Mouse (Mus musculus) neural tube, embryonic 10.5 days (tissue): Measurements from ENCODE around the gene Carns1.
A peak's percentile ranks its signal among the peaks of the same experiment; 100 is the strongest.

Source experiments
- DNase-seq: peaks from one replicate; pipeline ENCODE4 v3.0.0-alpha.2; 2017; ENCODE audit warnings: low spot score; ENCODE audit errors: extremely low spot score

The Carns1 gene

DNA sequence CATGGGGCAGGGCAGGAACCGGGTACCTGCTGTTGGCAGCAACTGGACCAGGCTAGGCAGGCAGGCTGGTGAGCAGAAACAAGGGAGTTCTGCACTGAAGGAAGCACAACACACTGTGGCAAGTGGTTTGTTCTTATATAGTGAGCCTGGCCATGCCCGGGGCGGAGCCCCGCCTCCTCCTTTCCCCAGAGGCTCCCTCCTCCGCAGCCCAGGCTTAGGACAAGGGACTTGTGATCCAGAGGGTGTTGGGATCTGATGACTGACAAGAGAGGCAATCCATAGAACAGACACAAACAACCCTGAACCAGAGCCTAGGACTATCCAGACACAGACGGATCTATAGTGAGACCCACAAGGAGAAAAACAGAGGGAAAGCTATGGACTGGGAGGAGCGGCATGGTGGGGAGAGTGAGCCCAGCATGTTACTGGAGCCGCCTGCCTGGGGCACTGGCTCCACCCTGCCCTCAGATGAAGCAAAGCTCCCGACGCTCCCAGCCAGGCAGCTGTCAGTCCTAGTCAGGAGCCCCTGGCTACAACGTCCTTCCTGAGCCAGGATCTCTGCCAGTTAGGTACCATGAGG, at the start of gene Carns1:
Gene Carns1 (minus strand): TSS at position 112 of the 580 bp plus-strand sequence.
- no peak for DNase-seq

GRCm38 (mm10) chr19:4222165-4222564, 46.9 kb upstream of the Carns1 start:
- DNase-seq: no peak

- no peak for DNase-seq
These were observed 45.9 kb upstream of the Carns1 start for GRCm38 (mm10) chr19:4220957-4221743.

- DNase-seq: no peak
These were observed 45.1 kb upstream of the Carns1 start for GRCm38 (mm10) chr19:4220416-4220815.

- no peak for DNase-seq
These were observed 44.7 kb upstream of the Carns1 start for GRCm38 (mm10) chr19:4219943-4220342.

DNA sequence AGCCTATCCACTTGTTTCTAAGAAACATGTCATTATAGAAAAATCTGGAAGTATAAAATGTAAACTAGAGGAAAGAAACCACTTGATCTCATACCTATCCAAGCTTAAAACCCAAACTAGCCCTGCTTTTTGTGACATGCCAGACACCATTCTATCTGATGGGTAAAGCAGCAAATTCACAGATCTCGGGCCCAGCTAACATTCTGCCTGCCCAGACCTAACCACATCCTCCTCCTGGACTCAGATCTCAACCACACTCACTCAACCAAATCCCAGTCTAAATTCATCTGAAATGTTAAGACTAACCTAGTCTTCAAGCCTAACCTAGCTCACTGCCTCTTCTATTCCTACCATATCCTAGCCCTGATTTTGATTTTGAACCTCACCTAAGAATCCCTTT, 43.5 kb upstream of the Carns1 start:
- DNase-seq: no peak

GRCm38 (mm10) chr19:4218293-4218692, 43.0 kb upstream of the Carns1 start:
- DNase-seq: no peak

GRCm38 (mm10) chr19:4217855-4218254, 42.6 kb upstream of the Carns1 start:
- no peak for DNase-seq

- no peak for DNase-seq
These were observed 41.9 kb upstream of the Carns1 start for GRCm38 (mm10) chr19:4217140-4217539.

- peak; percentile 54 for DNase-seq
These were observed 40.9 kb upstream of the Carns1 start for GRCm38 (mm10) chr19:4216041-4216685.

DNA sequence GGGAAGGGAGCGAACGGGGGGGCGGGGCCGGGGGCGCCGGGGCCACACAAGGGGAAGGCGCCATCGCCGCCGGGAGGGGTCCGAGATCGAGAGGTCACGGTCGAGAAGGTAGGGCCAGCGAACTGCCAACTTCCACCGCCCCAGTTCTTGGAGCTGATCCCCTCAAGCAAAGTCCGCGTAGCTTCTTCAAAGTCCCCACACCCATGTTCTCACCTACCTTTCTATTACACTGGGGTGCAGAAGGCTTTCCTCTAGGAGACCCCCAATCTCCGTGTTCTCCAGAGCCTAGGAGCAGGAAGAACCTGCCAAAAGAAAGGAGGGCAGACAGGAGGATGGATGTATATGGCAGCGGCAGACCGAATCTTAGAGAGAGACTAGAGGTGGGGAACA, 40.2 kb upstream of the Carns1 start:
- DNase-seq: peak; percentile 68

GRCm38 (mm10) chr19:4214771-4215450, 39.6 kb upstream of the Carns1 start:
- peak; percentile 79 for DNase-seq

GRCm38 (mm10) chr19:4214071-4214770, 38.9 kb upstream of the Carns1 start, which contains the start of the genes Clcf1 and AC109138.7:
Clcf1 (plus strand) TSS chr19:4214238.
AC109138.7 (plus strand) TSS chr19:4214357.
- no peak for DNase-seq

- DNase-seq: no peak
These were observed 38.3 kb upstream of the Carns1 start for GRCm38 (mm10) chr19:4213524-4213974.

GRCm38 (mm10) chr19:4211891-4212588, 36.8 kb upstream of the Carns1 start:
- DNase-seq: no peak

GRCm38 (mm10) chr19:4208563-4208962, 33.3 kb upstream of the Carns1 start:
- DNase-seq: no peak

GRCm38 (mm10) chr19:4206971-4207370, 31.7 kb upstream of the Carns1 start:
- DNase-seq: peak; percentile 73

DNA sequence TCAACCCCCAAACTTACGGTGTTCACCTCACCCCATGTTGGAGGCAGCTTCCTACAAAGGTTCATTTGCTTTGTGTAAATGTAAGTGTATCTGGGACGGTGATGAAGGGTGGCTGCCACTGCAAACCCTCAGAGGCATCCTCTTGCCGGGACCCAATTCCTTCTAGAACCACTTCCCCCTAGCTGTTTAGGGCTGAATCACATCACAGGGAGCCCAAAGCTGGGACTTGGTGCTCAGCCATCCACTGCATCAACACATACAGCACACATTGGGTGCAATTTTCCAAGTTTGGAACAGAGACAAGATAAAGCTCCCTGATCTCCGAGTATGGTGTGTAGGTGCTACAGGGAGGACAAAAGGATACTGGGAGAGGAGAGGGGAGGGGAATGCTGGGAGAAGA, 29.6 kb upstream of the Carns1 start:
- DNase-seq: no peak

GRCm38 (mm10) chr19:4203604-4204326, 28.5 kb upstream of the Carns1 start:
- DNase-seq: no peak

DNA sequence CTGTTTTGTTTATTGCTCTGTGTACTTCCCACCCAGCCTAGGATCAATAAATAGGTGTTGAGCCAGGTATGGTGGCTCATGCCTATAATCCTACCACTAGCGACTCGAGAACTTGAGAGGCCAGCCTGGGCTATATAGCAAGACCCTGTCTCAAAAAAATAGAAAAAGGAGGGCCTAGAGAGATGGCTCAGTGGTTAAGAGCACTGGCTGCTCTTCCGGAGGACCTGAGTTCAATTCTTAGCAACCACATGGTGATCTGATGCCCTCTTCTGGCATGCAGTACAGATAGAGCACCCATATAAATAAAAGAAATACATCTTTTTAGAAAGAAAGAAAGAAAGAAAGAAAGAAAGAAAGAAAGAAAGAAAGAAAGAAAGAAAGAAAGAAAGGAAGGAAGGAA, 27.9 kb upstream of the Carns1 start:
- DNase-seq: no peak
